In the genomic region with DNA sequence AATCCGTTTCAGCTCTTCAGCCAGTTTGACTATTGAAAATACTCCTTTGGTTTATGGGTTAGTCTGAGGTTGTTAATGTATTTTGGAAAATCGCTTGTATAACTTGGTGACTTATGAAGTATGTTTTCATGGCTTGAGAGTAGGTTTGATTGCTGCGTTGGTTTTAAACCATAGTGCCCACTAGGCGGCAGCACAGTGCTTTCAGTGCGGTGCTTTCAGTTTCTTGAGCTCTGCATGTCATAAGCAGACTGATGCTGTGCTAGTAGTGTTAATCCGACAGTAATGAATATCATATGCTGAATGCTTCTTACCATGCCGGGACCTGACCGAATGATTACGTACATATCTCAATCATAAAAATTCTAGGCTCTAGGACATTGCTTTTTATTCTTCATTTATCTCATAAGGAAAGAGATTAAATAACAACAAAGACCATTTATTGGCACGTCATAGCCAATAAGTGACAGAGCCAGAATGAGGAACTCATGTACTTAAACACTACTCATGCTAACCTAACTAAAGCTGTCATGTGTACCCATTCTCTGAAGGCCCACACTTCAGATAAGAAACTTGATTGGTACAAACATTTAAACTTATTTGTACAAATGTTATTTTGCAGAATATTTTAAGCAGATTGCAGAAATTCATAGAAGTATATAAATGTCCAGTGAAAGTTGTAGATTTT, we compare ENCODE assay signal across 9 mouse cellular contexts. TPM values are rescaled to one million over a fixed set of nuclear protein-coding genes. Genes with fewer than 3 reads are reported as not detected.
DNase-seq lines count a peak whose midpoint lies in the region; TF ChIP-seq lines count a peak whose summit lies in the region.
"Had no signal": no experiment of that assay in that cellular context is flagged by ENCODE, and none has a peak within 500 bp of the region (broad histone marks: within the 10 kb centered on the region; RNA-seq: fewer than 3 reads in every experiment).

No protein-coding gene starts in this region.

- no peak for TF ChIP-seq POLR2A in bone marrow, adult 2 months (IDR thresholded peaks at IDR 0.05; ENCODE audit: borderline replicate concordance, control insufficient read depth, low read depth, low read length)
- no peak for TF ChIP-seq POLR2A in embryonic fibroblast, embryonic 13.5 days (IDR thresholded peaks at IDR 0.05; ENCODE audit: low read depth, low read length)

- peak; percentile 69 for DNase-seq in ES-CJ7 (ENCODE audit: low read depth, low spot score)
- DNase-seq in heart, postnatal 10 days: peak; percentile 84 to 89
- peak; percentile 81 to 82 for DNase-seq in layer of hippocampus, adult 2 months (ENCODE audit: low spot score in 2 of 2)
- DNase-seq in lung, postnatal 25 days (ENCODE audit: low spot score): peak; percentile 72
- peak; percentile 81 for DNase-seq in right cerebral cortex, adult 18-20 months
- peak; percentile 41 for DNase-seq in urinary bladder, adult 2 months (ENCODE audit: low spot score)

- intact Hi-C loops in heart, postnatal 10 days (cut with DNase I): loop anchor here (1.0 to 5.0 kb wide), 3 partner anchors 201 to 342 kb away; no protein-coding TSS in a partner anchor

- peak; percentile 73 for TF ChIP-seq CTCF in bone marrow, adult 2 months (IDR thresholded peaks at IDR 0.05; ENCODE audit: control insufficient read depth, insufficient read depth, low read length)
- TF ChIP-seq CTCF in embryonic fibroblast, embryonic 13.5 days (IDR thresholded peaks at IDR 0.05; ENCODE audit: borderline replicate concordance, insufficient read depth, low read length): peak; percentile 69
- peak; percentile 93 for TF ChIP-seq CTCF in layer of hippocampus, adult 2 months (conservative IDR thresholded peaks at IDR 0.05)

- no peaks in the 10 kb centered on the region for H3K4me1 ChIP-seq in bone marrow, adult 2 months (ENCODE audit: control insufficient read depth, insufficient read depth, low read length)
- no peaks in the 10 kb centered on the region for H3K4me1 ChIP-seq in embryonic fibroblast, embryonic 13.5 days (ENCODE audit: control insufficient read depth, insufficient read depth, low read length)

- 8% methylated on average over 10 of the region's 10 CpGs for WGBS in bone marrow, adult 2 months

- H3K27ac ChIP-seq in bone marrow, adult 2 months (ENCODE audit: control insufficient read depth, insufficient read depth, low read depth, low read length, poor library complexity): no peak overlapping the region
- H3K27ac ChIP-seq in embryonic fibroblast, embryonic 13.5 days (ENCODE audit: insufficient read depth, low read length): no peak overlapping the region
- no peak overlapping the region for H3K27ac ChIP-seq in layer of hippocampus, adult 2 months
- H3K27ac ChIP-seq: macrophage had no signal

- no peak overlapping the region for H3K4me3 ChIP-seq in bone marrow, adult 2 months (replicated peaks; ENCODE audit: control insufficient read depth, low read depth, low read length)
- H3K4me3 ChIP-seq in embryonic fibroblast, embryonic 13.5 days (ENCODE audit: insufficient read depth, low read length): no peak overlapping the region
- peak overlapping the region; percentile 23; the same call in 1 of the 2 replicates for H3K4me3 ChIP-seq in layer of hippocampus, adult 2 months

RNA-seq across cellular contexts. Expression of gene Ccdc73, which starts 20.4 kb away (rescaled TPM):
- polyA plus RNA-seq in bone marrow, adult 2 months (2011; ENCODE audit: insufficient read depth, insufficient read length, low replicate concordance, missing spikeins): 8.8 TPM in 1 of 2 replicates, not detected in the other
- polyA plus RNA-seq in embryonic fibroblast, embryonic 13.5 days (2011; ENCODE audit: insufficient read length, low read depth, missing spikeins): 6.7 and 9.1 TPM in 2 replicates
- 1 to 10 TPM; 3.2 to 3.3 TPM for total RNA-seq in heart, postnatal 10 days (2021)
- total RNA-seq in layer of hippocampus, adult 2 months (2021): 1 to 10 TPM in 1 of 2 experiments, not detected in 1; 1.2 TPM
- 13.0 and 13.1 TPM in 2 replicates for polyA plus RNA-seq in urinary bladder, adult 2 months (2012; rRNA removed)

RNA-seq across cellular contexts. Expression of gene Prrg4, which starts 38.3 kb away (rescaled TPM):
- not detected in 2 replicates for polyA plus RNA-seq in bone marrow, adult 2 months (2011; ENCODE audit: insufficient read depth, insufficient read length, low replicate concordance, missing spikeins)
- 10.2 and 18.5 TPM in 2 replicates for polyA plus RNA-seq in embryonic fibroblast, embryonic 13.5 days (2011; ENCODE audit: insufficient read length, low read depth, missing spikeins)
- total RNA-seq in heart, postnatal 10 days (2021): 1 to 10 TPM; 2.2 to 2.4 TPM
- total RNA-seq in layer of hippocampus, adult 2 months (2021): under 1 TPM; 0.47 to 0.56 TPM
- 5.0 and 5.5 TPM in 2 replicates for polyA plus RNA-seq in urinary bladder, adult 2 months (2012; rRNA removed)
